Mouse (Mus musculus) C2C12 (cell line): Measurements from ENCODE around the gene 6030468B19Rik.

Experiments used
- CTCF ChIP-seq: IDR thresholded peaks from one replicate; pipeline ENCODE4 v1.5.1; 2011; ENCODE audit not compliant: control insufficient read depth, insufficient read depth, insufficient read length
- MAX ChIP-seq: IDR thresholded peaks from one replicate; pipeline ENCODE4 v1.6.1; 2011; ENCODE audit warnings: mild to moderate bottlenecking, control low read depth
- USF1 ChIP-seq: IDR thresholded peaks from one replicate; pipeline ENCODE4 v1.6.1; 2011; ENCODE audit warnings: low read depth, mild to moderate bottlenecking, control low read depth, moderate library complexity

DNA sequence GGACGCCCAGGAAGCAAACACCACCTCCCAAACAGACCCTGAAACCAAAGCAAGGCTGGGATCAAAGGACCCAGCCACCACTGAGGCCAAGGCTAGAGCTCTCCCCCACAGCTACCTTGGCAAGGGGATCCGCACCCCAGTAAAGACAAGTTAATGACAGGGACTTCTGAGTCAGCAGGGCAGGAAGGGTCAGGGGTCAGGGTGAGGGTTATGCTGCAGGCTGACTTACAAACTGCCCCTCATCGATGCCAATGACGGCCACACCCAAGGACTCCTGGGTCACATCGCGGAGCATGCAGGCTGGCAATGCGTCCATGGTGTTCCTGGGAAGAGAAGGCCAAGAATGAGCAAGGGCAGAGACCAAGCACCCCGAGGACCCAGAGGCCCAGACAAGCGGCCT lies 24.4 kb downstream of the 6030468B19Rik start:
- TF ChIP-seq MAX (no peak), USF1 (no peak), CTCF (no peak)
